Mouse (Mus musculus) C2C12 (cell line): ENCODE data around the gene Arhgap17.

Experiments used
- CTCF ChIP-seq: IDR thresholded peaks from one replicate; pipeline ENCODE4 v1.5.1; 2011; ENCODE audit not compliant: control insufficient read depth, insufficient read depth, insufficient read length
- MAX ChIP-seq: IDR thresholded peaks from one replicate; pipeline ENCODE4 v1.6.1; 2011; ENCODE audit warnings: mild to moderate bottlenecking, control low read depth

- TF ChIP-seq CTCF: no peak
- no peak for TF ChIP-seq MAX
Observed at GRCm38 (mm10) chr7:123298225-123298624, 71.5 kb downstream of the Arhgap17 start.
